Mouse (Mus musculus) G1E (cell line): ENCODE results near the gene Mllt3.

Experiments used
- CTCF ChIP-seq: IDR thresholded peaks from 2 replicates; pipeline ENCODE4 v1.5.1; 2012; ENCODE audit warnings: low read depth, low read length, inconsistent platforms, mixed read lengths
- GATA1 ChIP-seq: IDR thresholded peaks from 2 replicates; pipeline ENCODE4 v1.6.1; 2012; ENCODE audit warnings: borderline replicate concordance, low read length, inconsistent platforms, mixed read lengths
- GATA2 ChIP-seq: IDR thresholded peaks from 2 replicates; pipeline ENCODE4 v1.6.1; 2012; ENCODE audit warnings: low read depth, low read length, inconsistent platforms, borderline replicate concordance
- POLR2AphosphoS5 ChIP-seq: IDR thresholded peaks from 2 replicates; pipeline ENCODE4 v1.6.1; 2012; ENCODE audit warnings: low read depth, low read length, inconsistent platforms; ENCODE audit not compliant: insufficient replicate concordance
- TAL1 ChIP-seq: conservative IDR thresholded peaks from 2 replicates; pipeline ENCODE4 v1.6.1; 2012; ENCODE audit warnings: low read depth, low read length, inconsistent platforms, mixed read lengths

DNA sequence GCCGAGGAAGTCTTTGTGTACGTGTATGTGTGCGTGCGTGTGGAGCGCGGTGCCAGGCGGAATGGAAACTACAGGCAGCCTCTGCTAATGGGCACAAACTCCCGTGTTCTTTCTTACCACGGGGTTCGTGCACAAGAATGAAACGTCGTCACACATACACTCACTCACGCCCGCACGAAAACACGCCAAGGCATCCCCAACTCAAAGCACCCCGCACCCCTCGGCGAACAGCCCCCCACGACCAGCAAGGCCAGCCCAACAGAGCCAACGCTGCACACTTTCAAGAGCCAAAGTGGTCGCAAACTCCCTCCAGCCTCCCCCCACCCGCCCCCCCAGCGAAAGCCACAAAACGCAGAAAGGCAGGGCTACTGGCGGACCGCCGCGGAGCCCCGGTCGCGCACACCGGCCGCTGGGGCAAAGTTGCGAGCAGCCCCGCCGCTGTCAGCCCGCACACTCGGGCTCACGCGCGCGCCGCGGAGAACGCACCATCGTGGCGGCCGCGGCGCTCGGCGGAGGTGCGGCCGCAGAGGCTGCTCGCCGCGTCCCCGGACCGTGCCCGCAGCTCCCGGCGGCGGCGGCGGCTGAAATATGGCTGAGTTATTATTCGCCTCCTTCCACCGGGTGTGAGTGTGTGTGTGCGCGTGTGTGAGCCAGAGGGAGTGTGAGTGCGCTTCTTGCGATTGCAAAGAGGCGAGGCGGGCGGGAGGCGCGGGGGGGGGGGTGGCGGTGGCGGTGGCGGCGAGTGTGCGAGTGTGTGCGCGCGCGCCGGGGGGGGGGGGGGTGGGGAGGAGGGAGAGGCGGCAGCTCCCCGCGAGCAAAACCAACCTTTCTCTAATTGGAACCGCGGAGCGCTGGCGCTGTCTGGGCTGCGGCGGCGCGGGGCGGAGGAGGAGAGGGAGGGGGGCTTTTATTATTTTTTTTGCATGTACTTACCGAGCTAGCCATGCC lies 739 bp downstream of the Mllt3 start:
- no peak for TF ChIP-seq CTCF
- no peak for TF ChIP-seq GATA1
- TF ChIP-seq POLR2AphosphoS5: no peak
- TF ChIP-seq GATA2: no peak
- TF ChIP-seq TAL1: no peak
